ENCODE assay signal across 24 mouse cellular contexts in genomic region chr7:70948281-70948680, GRCm38 (mm10).
A peak's percentile ranks its signal among the peaks of the same experiment; 100 is the strongest.
DNase-seq lines count a peak whose midpoint lies in the region; ATAC-seq lines count a peak whose summit lies in the region.
"Had no signal": no experiment of that assay in that cellular context is flagged by ENCODE, and none has a peak within 500 bp of the region (broad histone marks: within the 10 kb centered on the region; RNA-seq: fewer than 3 reads in every experiment).

No protein-coding gene starts in this region.

- H3K36me3 ChIP-seq in kidney, embryonic 15.5 days = no peaks in the 10 kb centered on the region
- H3K36me3 ChIP-seq: embryonic facial prominence, embryonic 15.5 days; heart, embryonic 12.5 days; heart, embryonic 15.5 days; hindbrain, embryonic 10.5 days; hindbrain, embryonic 13.5 days had no signal

- no peak; the same call in 1 of the 2 replicates for ATAC-seq in kidney, embryonic 15.5 days (replicated peaks; ENCODE audit: low FRiP score)
- ATAC-seq: forebrain, embryonic 14.5 days; forebrain, postnatal 0 days; hindbrain, embryonic 16.5 days; Patski had no signal

- H3K27me3 ChIP-seq in kidney, embryonic 15.5 days = no peaks in the 10 kb centered on the region
- H3K27me3 ChIP-seq: embryonic facial prominence, embryonic 15.5 days; heart, embryonic 15.5 days; hindbrain, embryonic 13.5 days; Patski had no signal

- H3K4me3 ChIP-seq in kidney, embryonic 15.5 days (replicated peaks) = no peak overlapping the region
- H3K4me3 ChIP-seq: embryonic facial prominence, embryonic 15.5 days; heart, embryonic 12.5 days; heart, embryonic 15.5 days; hindbrain, embryonic 10.5 days; hindbrain, embryonic 13.5 days had no signal

- peak overlapping the region; percentile 30; the same call in 1 of the 2 replicates for H3K27ac ChIP-seq in kidney, embryonic 15.5 days
- H3K27ac ChIP-seq: embryonic facial prominence, embryonic 15.5 days; heart, embryonic 15.5 days; hindbrain, embryonic 10.5 days; hindbrain, embryonic 13.5 days had no signal

- 0 out of 2 replicates have a peak, but pooled peaks cover 5% of the 10 kb centered on the region for H3K4me1 ChIP-seq in kidney, embryonic 15.5 days
- H3K4me1 ChIP-seq: embryonic facial prominence, embryonic 15.5 days; heart, embryonic 12.5 days; heart, embryonic 15.5 days; hindbrain, embryonic 10.5 days had no signal

- no peak for DNase-seq in kidney, adult 8-10 months
- DNase-seq in kidney, postnatal 4 days = peak; percentile 8 to 38
- DNase-seq in kidney, adult 9 months = no peak
- DNase-seq in NIH3T3 (ENCODE audit: low read depth) = peak; percentile 51
- DNase-seq in embryo, embryonic 9.5 days (ENCODE audit: extremely low spot score) = no peak
- DNase-seq: adrenal gland, postnatal 14 days; cerebellum, adult 11 months; cerebellum, adult 2 months; cerebellum, adult 9-11 months; cerebellum, postnatal 25 days; forebrain, postnatal 0 days; gastrocnemius, postnatal 25 days; heart, adult 18-20 months; heart, postnatal 10 days; heart, postnatal 36 days had no signal

- H3K4me2 ChIP-seq in kidney, embryonic 15.5 days = no peak overlapping the region
- H3K4me2 ChIP-seq: embryonic facial prominence, embryonic 15.5 days; heart, embryonic 12.5 days; heart, embryonic 15.5 days; hindbrain, embryonic 13.5 days had no signal

- H3K9me3 ChIP-seq in kidney, embryonic 15.5 days (replicated peaks) = no peaks in the 10 kb centered on the region
- H3K9me3 ChIP-seq: embryonic facial prominence, embryonic 15.5 days; heart, embryonic 12.5 days; heart, embryonic 15.5 days; hindbrain, embryonic 10.5 days; hindbrain, embryonic 13.5 days had no signal

- no peak overlapping the region for H3K9ac ChIP-seq in kidney, embryonic 15.5 days
- H3K9ac ChIP-seq: embryonic facial prominence, embryonic 15.5 days; forebrain, postnatal 0 days; heart, embryonic 12.5 days; heart, embryonic 15.5 days; hindbrain, embryonic 13.5 days had no signal

- WGBS in kidney, embryonic 15.5 days = 51% methylated on average over 5 of the region's 5 CpGs

Comparison
In these comparisons a context has a peak if more than half of its experiments do, and no peak if none do; other contexts are left out.
1. DNase-seq: peak in kidney, postnatal 4 days (2 of 2) and NIH3T3 (single experiment); none in kidney, adult 8-10 months (0 of 2), kidney, adult 9 months (single experiment) and embryo, embryonic 9.5 days (single experiment).